In genomic region chr1:162752009-162752408, GRCm38 (mm10) we compare ENCODE assay signal across 16 mouse cellular contexts.
"Had no signal": no experiment of that assay in that cellular context is flagged by ENCODE, and none has a peak within 500 bp of the region (broad histone marks: within the 10 kb centered on the region; RNA-seq: fewer than 3 reads in every experiment).

No protein-coding gene starts in this region.

- ATAC-seq: hindbrain, embryonic 16.5 days; intestine, embryonic 15.5 days; intestine, postnatal 0 days had no signal

- DNase-seq: gastrocnemius, adult 2 months; gastrocnemius, postnatal 10 days; gastrocnemius, postnatal 25 days; heart, adult 18-20 months; heart, postnatal 10 days; heart, postnatal 4 days; kidney, adult 18-20 months; kidney, adult 8-10 months; kidney, postnatal 10 days; kidney, postnatal 25 days; kidney, postnatal 4 days; liver; liver, embryonic 13.5 days had no signal
